Mouse (Mus musculus) CH12.LX (cell line): Measurements from ENCODE around the gene Sgip1. TPM values are rescaled to one million over a fixed set of nuclear protein-coding genes. Genes with fewer than 3 reads are reported as not detected.

Experiments
- DNase-seq: peaks from one replicate; pipeline ENCODE4 v3.0.0-alpha.2; 2013; ENCODE audit errors: extremely low read depth
- H3K27ac ChIP-seq: 2 replicates; pipeline ENCODE4 v1.5.1; 2012; ENCODE audit warnings: low read depth, mild to moderate bottlenecking, control low read depth, moderate library complexity; ENCODE audit not compliant: insufficient read depth
- H3K27me3 ChIP-seq: replicated peaks from 2 replicates; pipeline ENCODE3; 2012; ENCODE audit warnings: inconsistent platforms
- H3K36me3 ChIP-seq, 2 experiments: replicated peaks in 1 of 2; 2 replicates each; pipeline versions ENCODE3 to v1.6.1; 2012; ENCODE audit warnings: inconsistent platforms in 1 of 2, low read length in 1 of 2, mild to moderate bottlenecking in 1 of 2, mixed read lengths in 1 of 2, moderate library complexity in 1 of 2; ENCODE audit not compliant: control insufficient read depth in 1 of 2, insufficient read depth in 1 of 2
- H3K4me1 ChIP-seq, 2 experiments: 2 replicates each; pipeline ENCODE4 v1.6.1; 2012; ENCODE audit warnings: inconsistent platforms in 1 of 2, moderate library complexity in 1 of 2; ENCODE audit not compliant: insufficient read depth in 2 of 2, control insufficient read depth in 1 of 2
- H3K4me2 ChIP-seq: 2 replicates; pipeline ENCODE4 v1.6.1; 2012; ENCODE audit warnings: low read depth, mild to moderate bottlenecking, control low read depth; ENCODE audit not compliant: poor library complexity, insufficient read depth, severe bottlenecking
- H3K4me3 ChIP-seq, 3 experiments: fragments of 150-350 bp in 1 of 3; sonication (generic) in 1 of 3; replicated peaks in 1 of 3; 2 replicates each; pipeline versions ENCODE3 to v1.5.1; 2011 to 2012; ENCODE audit warnings: low read depth in 2 of 3, low read length in 2 of 3, mild to moderate bottlenecking in 2 of 3, moderate library complexity in 2 of 3, control low read depth in 1 of 3, improper control_type of control experiment in 1 of 3, inconsistent platforms in 1 of 3, mixed read lengths in 1 of 3; ENCODE audit not compliant: poor library complexity in 1 of 3
- H3K79me2 ChIP-seq: replicated peaks from 2 replicates; pipeline ENCODE4 v1.6.1; 2012; ENCODE audit warnings: mild to moderate bottlenecking, moderate library complexity; ENCODE audit not compliant: control insufficient read depth, poor library complexity, insufficient read depth, severe bottlenecking; ENCODE audit errors: extremely low read depth
- H3K9ac ChIP-seq: 2 replicates; pipeline ENCODE4 v1.6.1; 2012; ENCODE audit warnings: low read depth, mild to moderate bottlenecking, control low read depth, moderate library complexity; ENCODE audit not compliant: insufficient read depth
- H3K9me3 ChIP-seq: replicated peaks from 2 replicates; pipeline ENCODE3; 2012; ENCODE audit warnings: low read length, inconsistent platforms, mixed read lengths
- BHLHE40 ChIP-seq: IDR thresholded peaks from 2 replicates; pipeline ENCODE4 v1.6.1; 2011; ENCODE audit warnings: mild to moderate bottlenecking, low read depth, low read length, improper control_type of control experiment
- CHD1 ChIP-seq: IDR thresholded peaks from 2 replicates; pipeline ENCODE4 v1.6.1; 2012; ENCODE audit warnings: low read depth, low read length, improper control_type of control experiment, inconsistent platforms
- CTCF ChIP-seq, 2 experiments: IDR thresholded peaks in 1 of 2; conservative IDR thresholded peaks in 1 of 2; 2 replicates each; pipeline ENCODE4 v1.5.1; 2011 to 2012; ENCODE audit warnings: low read depth in 2 of 2, low read length in 2 of 2, improper control_type of control experiment in 1 of 2, inconsistent platforms in 1 of 2, mild to moderate bottlenecking in 1 of 2, moderate library complexity in 1 of 2
- E2F4 ChIP-seq: IDR thresholded peaks from 2 replicates; pipeline ENCODE4 v1.6.1; 2011; ENCODE audit warnings: low read depth, low read length, improper control_type of control experiment; ENCODE audit not compliant: insufficient replicate concordance
- EP300 ChIP-seq: IDR thresholded peaks from 2 replicates; pipeline ENCODE4 v1.6.1; 2011; ENCODE audit warnings: low read length, improper control_type of control experiment
- ETS1 ChIP-seq: conservative IDR thresholded peaks from 2 replicates; pipeline ENCODE4 v1.6.1; 2012; ENCODE audit warnings: low read depth, mild to moderate bottlenecking, inconsistent platforms, low read length, improper control_type of control experiment, moderate library complexity
- JUND ChIP-seq: conservative IDR thresholded peaks from 2 replicates; pipeline ENCODE4 v1.6.1; 2011; ENCODE audit warnings: low read depth, low read length, improper control_type of control experiment
- MAFK ChIP-seq: IDR thresholded peaks from 2 replicates; pipeline ENCODE4 v1.6.1; 2011; ENCODE audit warnings: low read length, improper control_type of control experiment; ENCODE audit not compliant: insufficient replicate concordance
- MAX ChIP-seq: IDR thresholded peaks from 2 replicates; pipeline ENCODE4 v1.6.1; 2011; ENCODE audit warnings: low read length, improper control_type of control experiment
- MEF2A ChIP-seq: IDR thresholded peaks from 2 replicates; pipeline ENCODE4 v1.6.1; 2014; ENCODE audit warnings: low read depth, mild to moderate bottlenecking, inconsistent platforms, low read length, improper control_type of control experiment, borderline replicate concordance
- MXI1 ChIP-seq: IDR thresholded peaks from 2 replicates; pipeline ENCODE4 v1.6.1; 2011; ENCODE audit warnings: mild to moderate bottlenecking, low read depth, low read length, improper control_type of control experiment
- MYC ChIP-seq: IDR thresholded peaks from 2 replicates; pipeline ENCODE4 v1.6.1; 2011; ENCODE audit warnings: low read depth, mild to moderate bottlenecking, improper control_type of control experiment, low read length
- NRF1 ChIP-seq: IDR thresholded peaks from 2 replicates; pipeline ENCODE4 v1.6.1; 2014; ENCODE audit warnings: low read depth, mild to moderate bottlenecking, inconsistent platforms, low read length, improper control_type of control experiment, moderate library complexity
- RAD21 ChIP-seq: IDR thresholded peaks from 2 replicates; pipeline ENCODE4 v1.6.1; 2011; ENCODE audit warnings: low read depth, mild to moderate bottlenecking, low read length, improper control_type of control experiment, moderate library complexity
- RCOR1 ChIP-seq: conservative IDR thresholded peaks from 2 replicates; pipeline ENCODE4 v1.6.1; 2012; ENCODE audit warnings: low read depth, mild to moderate bottlenecking, inconsistent platforms, low read length, improper control_type of control experiment
- SIN3A ChIP-seq: IDR thresholded peaks from 2 replicates; pipeline ENCODE4 v1.6.1; 2012; ENCODE audit warnings: low read length, improper control_type of control experiment, inconsistent platforms
- USF1 ChIP-seq: IDR thresholded peaks from 2 replicates; pipeline ENCODE4 v1.6.1; 2014; ENCODE audit warnings: low read depth, mild to moderate bottlenecking, inconsistent platforms, low read length, improper control_type of control experiment
- ZKSCAN1 ChIP-seq: IDR thresholded peaks from 2 replicates; pipeline ENCODE4 v1.6.1; 2012; ENCODE audit warnings: low read depth, inconsistent platforms, low read length, improper control_type of control experiment, borderline replicate concordance
- ZNF384 ChIP-seq: IDR thresholded peaks from 2 replicates; pipeline ENCODE4 v1.6.1; 2012; ENCODE audit warnings: low read depth, low read length, improper control_type of control experiment, inconsistent platforms
- dilution Hi-C: fragments of 300-500 bp; cut with MboI; formaldehyde crosslinking; loops from 2 replicates; pipeline ENCODE4 v1.14.3; 2020; ENCODE audit warnings: low sequenced_read_pairs; ENCODE audit not compliant: extremely low pct_unique_long_range_greater_than_20kb, extremely low pct_ligation_motif_present
- in situ Hi-C: fragments of 300-500 bp; cut with MboI; formaldehyde crosslinking; loops from 3 replicates; pipeline ENCODE4 v1.14.3; 2019; ENCODE audit warnings: low sequenced_read_pairs, low pct_ligation_motif_present, low pct_unique_long_range_greater_than_20kb, mixed read lengths
- polyA plus RNA-seq: library from polyadenylated mRNA; unstranded; fragments of >175 nt; gene quantifications from 2 replicates; pipeline ENCODE4 v1.2.1, GENCODE M21; 2012; ENCODE audit warnings: low read depth; ENCODE audit not compliant: insufficient read length
- total RNA-seq, 2 experiments: library from RNA; depleted of rRNA; stranded (reverse); fragments of 300-350 nt in 1 of 2; fragments of >200 nt in 1 of 2; gene quantifications; 2 replicates each; pipeline ENCODE4 v1.2.3; 2012 to 2014

Sgip1 gene
- total and polyA plus RNA-seq, 3 experiments: 0.07 to 0.39 (median 0.21) TPM

DNA sequence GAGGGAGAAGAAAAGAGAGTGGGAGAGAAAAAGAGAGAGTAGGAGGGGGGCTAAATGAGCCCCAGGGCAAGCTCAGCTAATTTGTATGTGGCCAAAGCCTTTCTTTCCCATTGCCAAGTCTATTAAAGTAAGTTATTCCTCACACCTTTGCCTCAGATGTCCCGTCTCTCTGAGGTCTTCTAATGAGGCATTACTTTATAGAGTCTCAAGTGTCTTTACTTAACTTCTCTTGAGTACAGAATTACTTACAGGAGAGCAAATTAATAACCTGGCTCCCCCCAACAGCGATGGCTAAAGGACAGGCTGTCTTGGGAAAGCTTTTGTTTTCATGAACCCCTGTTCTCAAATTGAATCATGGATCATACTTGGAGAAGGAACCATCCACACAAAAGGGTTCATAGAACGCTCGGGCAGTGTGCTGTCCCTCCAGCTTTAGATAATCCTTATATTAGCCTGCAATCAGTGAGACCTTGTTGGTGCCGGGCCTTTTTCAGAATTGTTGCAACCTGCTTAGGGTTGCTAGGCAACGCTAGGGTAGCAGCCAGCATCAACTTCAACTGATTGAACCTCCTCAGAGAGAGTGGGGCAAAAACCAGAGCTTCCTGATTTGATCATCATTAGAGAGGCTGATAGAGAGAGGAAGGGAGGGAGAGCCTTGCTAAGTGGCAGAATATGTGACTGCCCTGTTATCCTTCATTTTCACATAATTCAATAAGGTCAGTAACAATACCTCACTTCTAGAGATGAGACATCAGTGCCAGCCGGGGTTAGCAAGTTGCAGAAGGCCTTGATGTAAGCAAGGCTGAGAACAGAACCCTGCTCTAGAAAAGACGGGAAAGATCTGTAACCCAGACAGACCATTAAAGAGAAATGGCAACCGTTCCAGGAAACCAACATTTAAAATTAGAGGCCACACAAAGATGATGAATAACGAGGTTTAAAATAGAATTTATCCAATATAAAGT, 114.1 kb downstream of the Sgip1 start:
- dilution Hi-C loops (no loop called here), in situ Hi-C loops (no loop called here)
- H3K36me3 ChIP-seq: peaks cover 16 to 24% of the 10 kb centered on the region in 2 experiments
- H3K4me2 ChIP-seq: peak overlapping the region; percentile 92
- no peaks in the 10 kb centered on the region for H3K9me3 ChIP-seq
- peak; percentile 49 for DNase-seq
- peaks cover 10 to 55% of the 10 kb centered on the region in 2 experiments for H3K4me1 ChIP-seq
- H3K27me3 ChIP-seq: no peaks in the 10 kb centered on the region
- peak overlapping the region in 2 of 3 experiments; percentile 34 to 72 for H3K4me3 ChIP-seq
- no peak for TF ChIP-seq E2F4
- no peak for TF ChIP-seq SIN3A
- TF ChIP-seq CTCF (conservative IDR thresholded peaks at IDR 0.05 in 1 of 2, IDR thresholded peaks at IDR 0.05 in 1 of 2; ENCODE audit: low read depth in 2 of 2, low read length in 2 of 2): no peak
- TF ChIP-seq MXI1: no peak
- TF ChIP-seq USF1: no peak
- no peak for TF ChIP-seq ZKSCAN1
- no peak for TF ChIP-seq RCOR1
- TF ChIP-seq MAX: no peak
- TF ChIP-seq JUND: no peak
- no peak for TF ChIP-seq NRF1
- TF ChIP-seq ZNF384: no peak
- no peak for TF ChIP-seq RAD21
- TF ChIP-seq ETS1: no peak
- TF ChIP-seq MEF2A: no peak
- TF ChIP-seq CHD1: no peak
- no peak for TF ChIP-seq MAFK
- no peak for TF ChIP-seq EP300
- TF ChIP-seq, all 38 proteins: peak for 0
- peaks cover 58% of the 10 kb centered on the region for H3K79me2 ChIP-seq
- H3K27ac ChIP-seq: peak overlapping the region; percentile 14
- H3K9ac ChIP-seq: peak overlapping the region; percentile 7

DNA sequence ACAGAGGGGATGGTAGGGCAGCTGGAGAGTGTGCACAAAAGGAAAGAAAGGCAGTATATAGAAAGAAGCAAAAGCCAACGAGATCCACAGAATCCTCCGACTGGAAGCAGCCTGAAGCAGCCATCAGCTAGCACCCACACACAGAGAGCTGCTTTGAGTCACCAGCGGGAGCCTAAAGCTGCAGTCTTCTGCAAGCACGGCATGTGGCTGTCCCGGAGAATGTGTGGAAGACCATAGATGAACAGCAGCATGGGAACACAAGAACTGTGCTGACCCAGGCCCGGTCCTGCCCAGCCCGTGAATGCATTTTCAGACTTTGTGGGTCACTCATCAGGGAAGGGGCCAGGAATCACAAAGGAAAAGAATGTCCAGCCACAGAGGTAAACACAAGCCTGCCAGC, 115.0 kb downstream of the Sgip1 start:
- peak overlapping the region; percentile 76 for H3K4me2 ChIP-seq
- H3K27ac ChIP-seq: peak overlapping the region; percentile 47
- peaks cover 10 to 52% of the 10 kb centered on the region in 2 experiments for H3K4me1 ChIP-seq
- in situ Hi-C loops (no loop called here), dilution Hi-C loops (no loop called here)
- H3K9ac ChIP-seq: peak overlapping the region; percentile 99; the same call in 1 of the 2 replicates
- DNase-seq: peak; percentile 36
- no peaks in the 10 kb centered on the region for H3K9me3 ChIP-seq
- H3K4me3 ChIP-seq: peak overlapping the region; percentile 34 to 72 (median 42)
- no peak for TF ChIP-seq JUND
- 0 out of 2 replicates have a peak, but pooled peaks have one; percentile 9 for TF ChIP-seq BHLHE40
- peak; percentile 48; the same call in 1 of the 2 replicates for TF ChIP-seq MYC
- TF ChIP-seq, all 38 proteins: peak for 2
- H3K36me3 ChIP-seq: peaks cover 11 to 15% of the 10 kb centered on the region in 2 experiments
- H3K27me3 ChIP-seq: no peaks in the 10 kb centered on the region
- peaks cover 54% of the 10 kb centered on the region for H3K79me2 ChIP-seq
